Mouse (Mus musculus) spleen, postnatal 10 days (tissue): ENCODE results near the gene Ubap2l.

Experiments used
- DNase-seq, 2 experiments: peaks; one replicate each; pipeline ENCODE4 v3.0.0; 2021 to 2022; ENCODE audit warnings: low spot score in 2 of 2

Gene Ubap2l

DNA sequence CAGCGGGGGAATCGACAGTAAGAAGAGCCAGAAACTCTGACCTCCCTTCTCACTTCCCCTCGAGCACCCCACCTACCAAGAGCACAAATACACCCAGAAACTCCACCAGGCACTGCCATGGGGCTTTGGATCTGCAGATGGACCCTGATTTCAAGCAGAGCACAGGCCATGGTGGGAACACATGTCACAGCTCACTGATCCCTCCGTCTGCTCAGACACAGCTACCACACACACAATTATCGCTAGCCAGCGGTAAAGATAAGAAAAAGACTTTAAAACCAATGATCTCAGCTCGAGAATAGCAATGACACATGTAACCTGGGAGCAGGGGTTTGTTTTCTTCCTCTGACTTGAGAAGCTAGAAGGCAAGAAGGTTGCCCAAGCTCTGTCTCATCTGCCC, 83.9 kb downstream of the Ubap2l start:
- DNase-seq: no peak

DNA sequence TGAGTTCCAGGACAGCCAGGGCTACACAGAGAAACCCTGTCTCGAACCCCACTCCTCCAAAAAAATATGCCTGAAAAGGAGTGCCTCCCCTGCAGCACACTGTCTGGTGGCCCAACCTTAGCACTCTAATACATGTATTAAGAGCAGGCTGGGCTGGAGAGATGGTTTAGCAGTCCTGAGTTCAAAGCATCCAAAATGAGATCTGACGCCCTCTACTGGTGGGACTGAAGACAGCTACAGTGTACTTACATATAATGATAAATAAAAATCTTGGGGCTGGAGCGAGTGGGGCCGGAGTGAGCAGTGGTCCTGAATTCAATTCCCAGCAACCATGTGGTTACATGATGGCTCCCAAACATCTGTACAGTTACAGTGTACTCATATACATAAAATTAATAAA, 85.5 kb downstream of the Ubap2l start:
- peak in 1 of 2 experiments; percentile 34 for DNase-seq

DNA sequence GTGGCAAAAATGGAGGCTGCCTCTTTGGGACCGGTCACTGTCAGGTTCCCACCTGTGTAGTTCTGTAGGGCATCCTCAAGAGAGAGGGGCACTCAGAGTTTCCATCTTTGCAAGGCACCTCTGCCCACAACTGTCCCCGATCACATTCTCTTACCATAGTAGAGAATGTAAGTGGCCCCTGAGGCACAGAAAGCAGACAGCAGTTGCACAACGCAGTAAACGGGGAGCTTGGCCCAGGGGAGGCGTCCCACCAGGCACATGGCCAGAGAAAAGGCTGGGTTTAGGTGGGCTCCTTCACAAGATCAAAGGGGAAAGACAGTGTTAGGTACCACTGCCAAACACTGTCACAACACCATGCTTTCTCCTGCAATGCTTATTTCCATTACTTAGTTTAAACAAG, 86.5 kb downstream of the Ubap2l start:
- DNase-seq: no peak

DNA sequence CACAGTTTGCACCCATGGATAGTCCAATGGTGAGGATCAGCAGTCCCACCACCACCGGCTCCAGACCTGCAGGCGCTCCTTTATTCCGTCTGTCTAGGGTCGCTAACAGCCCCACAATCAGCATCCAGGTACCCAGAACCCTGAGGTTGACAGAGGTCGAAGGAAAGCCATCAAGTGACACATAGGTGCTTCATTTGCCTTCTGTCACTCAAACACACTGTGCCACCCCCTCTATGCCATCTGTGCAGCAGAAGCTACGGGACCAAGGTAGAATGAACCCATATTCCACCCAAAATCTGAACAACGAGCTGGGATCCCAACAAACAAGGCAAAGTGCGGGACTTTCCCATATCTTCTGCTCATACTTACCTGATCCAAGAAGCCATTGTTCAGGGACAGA, 86.9 kb downstream of the Ubap2l start:
- no peak for DNase-seq

DNA sequence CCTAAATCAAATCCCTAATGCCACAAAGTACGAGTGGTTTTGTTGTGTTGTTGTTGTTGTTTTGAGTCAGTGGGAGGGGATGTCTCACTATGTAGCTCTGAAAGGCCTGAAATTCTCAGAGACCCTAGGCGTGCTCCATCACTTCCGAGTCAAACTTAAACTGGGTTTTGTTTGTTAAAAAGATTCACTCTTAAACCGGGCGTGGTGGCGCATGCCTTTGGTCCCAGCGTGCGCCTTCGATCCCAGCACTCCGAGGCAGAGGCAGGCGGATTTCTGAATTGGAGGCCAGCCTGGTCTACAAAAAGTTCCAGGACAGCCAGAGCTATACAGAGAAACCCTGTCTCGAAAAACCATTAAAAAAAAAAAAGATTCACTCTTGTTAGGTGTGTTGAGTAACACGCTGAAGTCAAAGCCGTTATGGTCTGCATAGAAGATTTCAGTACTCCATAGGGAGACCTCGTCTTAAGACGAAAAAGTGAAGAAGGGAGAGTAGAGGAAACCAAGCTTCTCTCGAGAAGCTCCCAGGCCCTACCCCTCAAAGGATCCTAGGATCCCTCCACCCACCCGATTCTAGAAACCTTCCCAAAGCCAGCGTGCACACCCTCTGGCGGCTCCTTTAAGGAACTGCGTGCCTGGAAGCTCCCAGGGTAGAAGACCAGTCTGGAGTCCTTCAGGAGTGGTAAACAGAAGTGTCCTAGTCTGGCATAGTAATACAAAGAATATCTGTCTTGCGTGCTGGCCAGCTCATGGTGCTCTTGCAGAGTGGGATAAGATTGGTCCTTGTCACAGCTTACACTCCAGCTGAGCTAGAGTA, 88.3 kb downstream of the Ubap2l start:
- DNase-seq: peak in 1 of 2 experiments; percentile 50

DNA sequence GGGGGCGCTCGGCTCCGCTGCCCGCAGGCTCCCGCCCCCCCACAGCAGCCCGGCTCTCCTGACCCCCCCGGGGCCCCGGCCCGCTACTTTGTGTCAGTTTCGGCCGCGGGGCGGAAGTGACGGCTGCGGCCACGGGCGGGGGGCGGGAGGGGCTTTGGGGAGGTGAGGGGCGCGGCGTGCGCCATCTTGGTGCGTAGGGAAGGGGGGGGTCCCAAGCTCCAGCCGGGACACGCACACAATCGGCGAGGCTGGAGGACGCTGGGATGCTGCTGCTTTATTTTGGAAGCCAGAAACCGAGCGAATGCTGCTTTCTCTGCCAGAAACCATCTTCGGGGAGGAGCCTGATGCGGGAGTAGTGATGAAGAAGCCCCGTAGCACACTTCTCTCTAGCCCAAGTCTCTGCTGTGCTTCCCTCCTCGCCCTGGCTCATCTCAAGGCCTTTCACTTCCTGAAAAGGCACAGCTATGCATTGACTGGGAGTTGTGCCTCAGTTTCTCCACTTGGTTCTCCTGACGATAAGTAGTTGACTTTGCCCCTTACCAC, 89.1 kb downstream of the Ubap2l start, which contains the start of gene Atp8b2:
Gene Atp8b2, minus strand, starts transcription at position 288 of the 543 bp plus-strand sequence.
- peak; percentile 25 to 51 for DNase-seq

DNA sequence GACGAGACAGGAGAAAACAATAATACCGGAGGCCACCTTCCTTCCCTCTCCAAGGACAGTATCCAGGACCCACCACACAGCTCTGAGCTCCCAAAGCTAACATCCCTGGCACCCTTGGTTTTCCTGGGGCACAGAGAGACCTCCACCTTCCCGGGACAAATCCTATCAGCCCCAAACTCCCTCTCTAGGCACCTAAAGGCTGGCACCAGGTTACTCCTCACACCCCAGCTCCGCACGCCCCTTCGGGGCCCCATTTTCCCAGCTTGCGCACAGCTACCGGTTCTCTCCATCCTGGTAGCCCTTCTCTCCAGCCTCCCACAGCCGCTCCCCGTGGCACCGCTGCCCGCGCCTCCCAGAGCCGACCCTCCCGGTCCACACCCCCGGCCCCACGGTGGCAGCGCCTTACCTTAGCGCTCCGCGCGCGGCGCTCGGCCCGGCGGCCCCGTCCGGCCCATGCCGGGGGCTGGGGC, 89.6 kb downstream of the Ubap2l start:
- DNase-seq: peak; percentile 22 to 24

DNA sequence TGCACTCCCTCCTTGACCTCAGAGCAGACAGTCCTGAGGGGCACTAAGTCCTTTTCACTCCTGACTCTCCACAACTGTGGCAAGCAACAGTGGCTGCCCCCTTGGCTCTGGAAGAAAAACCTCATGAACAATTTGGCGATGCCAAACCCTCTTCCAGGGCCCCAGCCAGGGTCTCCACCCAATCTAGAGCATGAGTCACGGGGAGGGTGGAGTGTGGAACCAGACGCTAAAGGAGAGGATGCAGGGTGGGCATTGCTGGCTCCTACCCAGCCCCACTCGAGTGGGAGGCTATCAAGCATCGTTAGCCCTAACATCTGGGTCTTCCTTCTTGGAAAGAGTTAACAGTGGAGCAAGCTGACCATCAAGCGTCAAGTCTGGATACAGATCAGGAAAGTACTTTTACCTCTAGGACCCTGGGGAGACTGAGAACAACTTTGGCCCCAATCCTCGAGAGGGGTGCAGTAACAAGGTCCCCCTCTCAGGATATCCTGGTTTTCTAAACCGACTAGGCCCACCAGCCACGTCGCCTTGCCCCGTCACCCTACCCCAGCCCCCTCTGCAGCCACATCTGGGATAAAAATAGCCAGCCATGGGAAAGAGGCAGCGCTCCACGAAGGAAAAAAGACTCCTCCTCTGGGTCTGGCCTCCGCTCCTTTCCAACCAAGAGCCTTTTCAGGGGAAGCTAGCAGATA, 90.2 kb downstream of the Ubap2l start:
- DNase-seq: no peak

DNA sequence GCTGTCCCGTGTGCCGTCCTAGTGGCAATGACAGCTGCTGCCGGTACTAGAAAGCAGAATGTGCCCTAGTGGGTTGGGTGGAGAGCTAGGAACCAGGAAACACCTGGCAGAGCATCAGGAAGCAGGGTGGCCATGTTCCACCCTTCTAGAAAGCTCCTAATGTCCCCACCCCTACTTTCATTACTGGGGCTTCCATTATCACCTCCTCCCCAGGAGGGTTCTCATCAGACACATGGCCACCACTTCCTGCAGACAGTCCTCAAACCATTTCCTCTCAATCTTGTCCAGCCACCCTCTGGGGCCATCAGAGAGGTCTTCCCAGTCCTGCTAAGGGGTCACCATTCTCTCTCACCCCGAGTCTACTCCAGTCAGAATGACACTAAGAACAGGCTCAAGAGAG, 91.0 kb downstream of the Ubap2l start:
- DNase-seq: no peak

DNA sequence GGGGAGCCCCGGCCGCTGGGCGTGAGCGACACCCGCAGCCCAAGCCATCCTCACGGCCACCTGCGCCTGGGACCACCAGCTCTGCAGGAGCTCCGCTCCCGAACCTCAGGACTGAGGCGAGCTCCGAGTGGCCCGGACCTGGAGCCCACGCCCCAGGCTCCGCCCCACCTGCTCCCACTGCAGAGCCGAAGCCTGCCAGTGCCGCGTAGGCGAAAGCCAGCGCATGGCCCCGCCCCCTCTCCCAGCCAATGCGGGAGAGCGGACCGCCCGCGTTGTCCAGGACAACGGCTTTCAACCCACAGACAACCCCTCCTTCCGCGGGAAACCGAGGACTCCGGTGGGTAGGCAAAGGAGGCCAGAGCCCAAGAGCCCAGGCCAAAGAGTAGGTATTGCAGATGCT, 92.0 kb downstream of the Ubap2l start:
- DNase-seq: peak; percentile 48 to 83

DNA sequence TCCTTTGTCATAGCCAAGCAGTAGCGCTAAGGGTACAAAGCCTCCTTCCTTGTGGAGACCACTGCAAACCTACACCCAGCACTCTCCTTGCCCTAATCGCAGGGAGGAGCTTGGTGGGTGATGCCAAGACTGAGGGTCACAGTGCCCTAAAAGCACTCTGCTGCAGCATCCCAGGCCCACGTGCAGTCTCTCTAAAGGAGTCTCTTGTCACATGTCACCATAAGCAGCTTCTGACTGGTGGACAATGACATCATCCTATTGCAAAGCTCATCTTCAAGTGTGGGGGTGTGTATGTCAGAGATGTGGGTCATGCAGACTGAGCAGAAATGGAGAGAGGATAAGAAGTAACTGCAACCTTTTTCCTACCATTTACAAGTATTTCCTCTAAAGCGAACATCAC, 93.0 kb downstream of the Ubap2l start:
- DNase-seq: no peak

DNA sequence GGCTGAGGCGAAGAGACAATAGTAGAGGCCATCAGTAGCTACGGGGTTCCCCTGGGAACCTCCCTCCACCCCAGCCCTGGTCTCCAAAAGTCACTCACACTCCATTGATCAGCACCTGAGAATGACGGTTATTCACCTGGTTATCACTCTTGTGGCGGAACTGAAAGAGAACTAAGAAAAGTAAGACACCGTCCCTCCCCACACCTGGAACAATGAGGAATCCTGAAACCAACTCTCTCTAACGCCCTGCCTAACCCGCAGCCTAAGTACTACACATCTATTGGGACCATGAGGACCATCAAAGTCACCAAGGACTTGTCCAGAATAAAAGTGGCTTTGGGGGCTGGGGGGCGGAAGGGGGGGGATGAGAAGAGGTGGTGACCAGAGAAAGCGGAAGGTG, 94.5 kb downstream of the Ubap2l start:
- DNase-seq: no peak

DNA sequence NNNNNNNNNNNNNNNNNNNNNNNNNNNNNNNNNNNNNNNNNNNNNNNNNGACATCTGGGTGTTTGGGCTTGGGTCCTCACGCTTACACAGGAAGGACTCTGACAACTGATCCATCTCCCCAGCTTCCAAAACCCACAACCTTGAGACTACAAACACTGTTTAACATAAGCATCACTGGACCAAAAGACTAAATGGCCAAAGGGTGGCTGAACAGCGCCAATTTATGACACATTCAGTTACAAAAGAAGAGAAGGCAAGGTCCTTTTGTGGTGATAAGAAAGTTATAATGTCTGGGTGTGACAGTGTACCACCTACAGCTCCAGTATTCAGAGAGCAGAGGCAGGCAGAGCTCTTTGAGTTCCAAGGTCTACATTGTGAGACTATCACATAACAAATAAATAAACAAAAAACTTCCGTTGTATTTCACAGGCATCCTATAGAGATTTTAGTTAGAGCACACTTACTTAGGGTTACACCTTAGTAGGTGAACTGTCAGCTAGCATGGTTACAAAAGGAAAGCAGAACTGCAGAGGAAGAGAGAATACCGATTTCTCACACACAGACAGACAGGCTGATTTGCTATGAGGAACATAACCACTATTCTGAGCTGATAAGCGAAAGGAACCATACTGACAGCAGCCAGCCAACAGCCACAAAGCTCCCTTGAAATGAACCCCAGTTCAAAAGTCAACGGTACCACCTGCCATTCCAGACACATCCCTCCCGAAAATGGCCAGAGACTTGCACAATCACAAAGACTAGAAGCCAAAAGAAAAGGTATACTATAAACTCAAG, 96.1 kb downstream of the Ubap2l start:
- DNase-seq: no peak

DNA sequence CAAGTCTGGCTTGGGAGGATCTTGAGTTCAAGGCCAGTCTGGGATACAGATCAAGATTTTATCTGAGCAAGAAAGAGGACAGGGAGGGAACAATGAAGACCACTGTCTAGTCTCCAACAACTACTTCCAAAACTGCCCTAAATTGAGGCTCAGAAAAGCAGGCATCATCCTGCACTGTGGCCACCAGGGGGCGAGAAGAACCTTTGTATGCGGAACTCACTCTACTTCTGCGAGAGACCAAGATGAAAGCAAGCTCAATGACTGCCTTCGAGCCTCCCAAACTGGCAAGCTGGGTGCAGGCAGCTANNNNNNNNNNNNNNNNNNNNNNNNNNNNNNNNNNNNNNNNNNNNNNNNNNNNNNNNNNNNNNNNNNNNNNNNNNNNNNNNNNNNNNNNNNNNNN, 99.0 kb downstream of the Ubap2l start:
- DNase-seq: peak; percentile 43 to 82
